Mouse (Mus musculus) liver, postnatal 0 days (tissue): ENCODE data around the gene Sh3d19. TPM values are rescaled to one million over a fixed set of nuclear protein-coding genes. Genes with fewer than 3 reads are reported as not detected.
"Not testable (repeated sequence)": the region's sequence is repeated elsewhere in the genome, so short reads cannot be mapped to it uniquely, and the experiment has no call there.

Source experiments
- ATAC-seq: fragments of 200-750 bp; cut with Nextera tagmentation; 2 replicates; pipeline ENCODE4 v1.8.0; 2017; ENCODE audit warnings: mild to moderate bottlenecking, moderate library complexity
- DNase-seq: peaks from one replicate; pipeline ENCODE4 v3.0.0-alpha.2; 2016
- H3K27ac ChIP-seq: fragments of 300-500 bp; sonication (generic); 2 replicates; pipeline ENCODE4 v1.5.1; 2014; ENCODE audit warnings: antibody characterized with exemption, moderate library complexity, mild to moderate bottlenecking, low read depth
- H3K27me3 ChIP-seq: fragments of 300-500 bp; sonication (generic); 2 replicates; pipeline ENCODE4 v1.6.1; 2014; ENCODE audit warnings: low read length, control low read depth, mixed read lengths; ENCODE audit not compliant: insufficient read depth
- H3K36me3 ChIP-seq: fragments of 300-500 bp; sonication (generic); replicated peaks from 2 replicates; pipeline ENCODE4 v1.6.1; 2014; ENCODE audit warnings: mild to moderate bottlenecking, control low read depth, low read length, moderate library complexity, mixed read lengths; ENCODE audit not compliant: insufficient read depth
- H3K4me1 ChIP-seq: fragments of 300-500 bp; sonication (generic); 2 replicates; pipeline ENCODE4 v1.6.1; 2014; ENCODE audit warnings: antibody characterized with exemption, mild to moderate bottlenecking, control low read depth; ENCODE audit not compliant: insufficient read depth
- H3K4me2 ChIP-seq: fragments of 300-500 bp; sonication (generic); 2 replicates; pipeline ENCODE4 v1.6.1; 2014; ENCODE audit warnings: low read depth, mild to moderate bottlenecking, low read length, moderate library complexity, mixed read lengths
- H3K4me3 ChIP-seq: fragments of 300-500 bp; sonication (generic); 2 replicates; pipeline ENCODE4 v1.5.1; 2014; ENCODE audit warnings: low read depth, low read length
- H3K9ac ChIP-seq: fragments of 300-500 bp; sonication (generic); replicated peaks from 2 replicates; pipeline ENCODE4 v1.6.1; 2014; ENCODE audit warnings: mild to moderate bottlenecking, moderate library complexity
- H3K9me3 ChIP-seq: fragments of 300-500 bp; sonication (generic); 2 replicates; pipeline ENCODE4 v1.6.1; 2016; ENCODE audit warnings: mild to moderate bottlenecking, control low read depth, low read length, mixed read lengths
- CTCF ChIP-seq: sonication (generic); IDR thresholded peaks from 2 replicates; pipeline ENCODE4 v1.5.1; 2016; ENCODE audit warnings: antibody characterized with exemption, low read depth
- EP300 ChIP-seq: IDR thresholded peaks from 2 replicates; pipeline ENCODE4 v1.6.1; 2016; ENCODE audit warnings: antibody characterized with exemption, low read depth, mild to moderate bottlenecking
- WGBS: fragments of 180-500 bp; shearing (Covaris S2); extraction: QIAGEN DNeasy Blood & Tissue Kit; methylation state at CpG from one replicate; pipeline ENCODE4 v1.1.7; 2014; ENCODE audit not compliant: insufficient replicate concordance; 5-methylcytosine and 5-hydroxymethylcytosine counted together
- polyA plus RNA-seq: library from polyadenylated mRNA; unstranded; fragments of >200 nt; fragmentation: Nextera tagmentation; extraction: Ambion mirVana; gene quantifications from 2 replicates; pipeline ENCODE4 v1.2.1, GENCODE M21; 2015

The Sh3d19 gene
- polyA plus RNA-seq, 1 experiment from 2014 or later, result 11.4 TPM

DNA sequence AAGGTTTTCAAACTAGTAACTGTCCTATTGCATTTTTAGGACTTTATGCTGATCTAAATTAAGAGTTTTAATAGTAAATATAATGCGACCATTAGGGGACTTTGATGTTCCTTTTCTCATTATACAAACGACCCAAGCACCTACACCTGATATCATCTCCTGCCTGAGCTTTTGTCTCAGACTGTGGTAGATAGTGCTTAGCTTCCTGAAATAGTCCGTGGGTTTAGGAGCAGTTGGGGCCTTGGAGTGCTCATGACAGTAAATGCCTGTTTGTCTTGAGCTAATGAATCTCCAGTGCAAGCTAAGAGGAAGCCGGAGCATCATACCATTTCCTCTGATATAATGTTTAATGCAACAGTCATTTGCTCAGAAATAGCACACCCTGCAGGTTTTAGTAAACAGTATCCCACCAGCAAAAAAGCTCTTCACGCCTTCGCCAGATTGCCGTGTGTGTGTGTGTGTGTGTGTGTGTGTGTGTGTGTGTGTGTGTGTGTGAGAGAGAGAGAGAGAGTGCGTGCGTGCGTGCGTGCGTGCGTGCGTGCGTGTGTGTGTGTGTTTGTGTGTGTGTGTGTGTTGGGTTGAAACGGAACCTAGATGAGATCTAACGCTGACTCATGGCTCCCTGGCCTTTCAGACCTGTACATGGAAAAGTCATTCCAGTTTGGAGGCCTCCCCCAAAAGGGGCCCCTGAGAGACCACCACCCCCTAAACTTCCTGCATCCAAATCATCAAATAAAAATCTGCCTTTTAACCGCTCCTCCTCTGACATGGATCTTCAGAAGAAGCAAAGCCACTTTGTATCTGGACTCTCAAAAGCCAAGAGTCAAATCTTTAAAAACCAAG is 132.8 kb downstream of the Sh3d19 start:
- Histone ChIP-seq H3K9me3 (no peaks in the 10 kb centered on the region), H3K4me2 (peak overlapping the region; percentile 50), H3K4me1 (no peaks in the 10 kb centered on the region), H3K27me3 (no peaks in the 10 kb centered on the region), H3K9ac (no peak overlapping the region), H3K27ac (peak overlapping the region; percentile 39; the same call in 1 of the 2 replicates), H3K4me3 (no peak overlapping the region), H3K36me3 (peaks cover 16% of the 10 kb centered on the region; the same call in 1 of the 2 replicates)
- TF ChIP-seq CTCF (peak; percentile 29), EP300 (no peak)
- WGBS, result 38% methylated on average over 18 of the region's 18 CpGs
- DNase-seq, result no peak
- ATAC-seq, result peak; percentile 22

DNA sequence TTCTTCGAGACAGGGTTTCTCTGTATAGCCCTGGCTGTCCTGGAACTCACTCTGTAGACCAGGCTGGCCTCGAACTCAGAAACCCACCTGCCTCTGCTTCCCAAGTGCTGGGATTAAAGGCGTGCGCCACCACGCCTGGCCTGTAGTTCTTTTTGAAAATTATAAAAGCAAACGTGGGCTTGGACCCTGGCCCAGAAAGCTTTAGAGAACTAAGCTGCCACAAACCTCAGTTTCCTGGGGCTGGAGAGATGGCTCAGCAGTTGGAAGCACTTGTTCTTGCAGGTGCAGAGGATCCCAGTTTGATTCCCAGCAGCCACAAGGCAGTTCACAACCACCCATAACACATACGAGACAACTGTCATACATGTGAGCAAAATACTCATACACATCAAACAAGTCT is 133.5 kb downstream of the Sh3d19 start:
- not testable (repeated sequence) for H3K4me1 ChIP-seq, H3K9ac ChIP-seq, ATAC-seq, H3K27me3 ChIP-seq, H3K9me3 ChIP-seq, H3K4me3 ChIP-seq, DNase-seq, H3K27ac ChIP-seq
- 73% methylated on average over 7 of the region's 7 CpGs for WGBS
- peaks cover 12% of the 10 kb centered on the region; the same call in 1 of the 2 replicates for H3K36me3 ChIP-seq
- peak overlapping the region; percentile 50; the same call in 1 of the 2 replicates for H3K4me2 ChIP-seq

GRCm38 (mm10) chr3:86104909-86105308 is 134.0 kb downstream of the Sh3d19 start:
- no peaks in the 10 kb centered on the region for H3K27me3 ChIP-seq
- no peak overlapping the region for H3K4me3 ChIP-seq
- 61% methylated on average over 4 of the region's 4 CpGs for WGBS
- peaks cover 11% of the 10 kb centered on the region; the same call in 1 of the 2 replicates for H3K36me3 ChIP-seq
- no peaks in the 10 kb centered on the region for H3K9me3 ChIP-seq
- no peak for ATAC-seq
- no peak for TF ChIP-seq EP300
- no peak for TF ChIP-seq CTCF
- no peak overlapping the region for H3K27ac ChIP-seq
- peaks cover 9% of the 10 kb centered on the region for H3K4me1 ChIP-seq
- no peak for DNase-seq
- no peak overlapping the region for H3K9ac ChIP-seq
- H3K4me2 ChIP-seq, result no peak overlapping the region

- Histone ChIP-seq H3K36me3 (0 out of 2 replicates have a peak, but pooled peaks cover 11% of the 10 kb centered on the region), H3K27ac (no peak overlapping the region), H3K27me3 (no peaks in the 10 kb centered on the region), H3K9me3 (no peaks in the 10 kb centered on the region), H3K4me2 (no peak overlapping the region), H3K9ac (no peak overlapping the region), H3K4me1 (peaks cover 11% of the 10 kb centered on the region), H3K4me3 (no peak overlapping the region)
- no peak for TF ChIP-seq CTCF
- TF ChIP-seq EP300, result no peak
- ATAC-seq, result no peak
- WGBS, result 88% methylated on average over 8 of the region's 8 CpGs
- no peak for DNase-seq
These were observed 135.2 kb downstream of the Sh3d19 start for GRCm38 (mm10) chr3:86106086-86106632.

DNA sequence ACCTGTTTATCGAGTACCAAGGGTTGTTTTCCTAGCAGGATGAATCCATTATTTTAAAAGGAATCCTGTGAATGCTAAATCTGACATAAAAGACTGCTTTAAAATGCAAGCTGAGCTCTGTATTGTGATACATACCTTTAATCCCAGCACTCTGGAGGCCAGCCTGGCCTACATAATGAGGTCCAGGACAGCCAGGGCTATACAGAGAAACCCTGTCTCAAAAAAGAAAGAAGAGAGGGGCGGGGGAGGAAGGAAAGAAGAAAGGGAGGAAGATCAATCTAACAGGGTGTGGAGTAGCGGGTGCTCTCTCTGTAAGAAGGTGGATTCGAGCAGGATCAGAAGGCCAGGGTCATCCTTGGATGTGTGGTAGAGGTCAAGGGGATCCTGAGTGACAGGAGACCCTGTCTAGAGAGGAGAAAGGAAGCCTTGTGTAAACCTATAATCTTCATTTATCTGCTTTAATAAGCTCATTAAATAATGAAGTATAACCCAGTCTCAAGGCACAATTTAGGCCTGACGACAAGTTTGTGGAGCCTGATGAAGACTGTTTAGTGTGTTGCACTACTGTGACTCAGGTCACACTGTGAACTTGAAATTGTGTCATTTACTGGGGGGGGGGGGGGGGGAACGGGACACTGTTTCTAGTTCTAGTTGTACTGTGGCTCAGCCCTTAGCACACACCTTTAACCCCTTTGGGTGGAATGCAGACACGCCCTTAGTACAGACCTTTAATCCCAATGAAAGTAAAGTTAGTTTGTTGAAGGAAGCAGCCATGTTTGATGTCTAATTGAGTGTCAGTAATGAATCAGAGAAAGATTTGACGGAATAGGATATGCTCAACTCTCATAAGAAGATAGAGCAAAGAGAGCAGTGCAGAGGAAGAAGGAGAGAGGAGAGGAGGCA is 137.0 kb downstream of the Sh3d19 start:
- 82% methylated on average over 8 of the region's 8 CpGs for WGBS
- DNase-seq (no peak), ATAC-seq (peak; percentile 33; the same call in 1 of the 2 replicates)
- Histone ChIP-seq H3K27me3 (no peaks in the 10 kb centered on the region), H3K4me1 (peaks cover 11% of the 10 kb centered on the region), H3K9ac (no peak overlapping the region), H3K4me3 (no peak overlapping the region), H3K27ac (peak overlapping the region; percentile 66), H3K4me2 (peak overlapping the region; percentile 39; the same call in 1 of the 2 replicates), H3K9me3 (no peaks in the 10 kb centered on the region), H3K36me3 (0 out of 2 replicates have a peak, but pooled peaks cover 7% of the 10 kb centered on the region)
- no peak for TF ChIP-seq EP300
- TF ChIP-seq CTCF, result no peak
